Mouse (Mus musculus) ES-Bruce4 (cell line): ENCODE data around the gene Jmjd6. TPM values are rescaled to one million over a fixed set of nuclear protein-coding genes. Genes with fewer than 3 reads are reported as not detected.

ENCODE experiments used
- H3K27ac ChIP-seq: 2 replicates; pipeline ENCODE4 v1.5.1; 2012; ENCODE audit warnings: low read length, inconsistent platforms; ENCODE audit not compliant: insufficient read depth
- H3K27me3 ChIP-seq: 2 replicates; pipeline ENCODE4 v1.6.1; 2012; ENCODE audit warnings: mild to moderate bottlenecking, low read length, inconsistent platforms; ENCODE audit not compliant: control insufficient read depth, poor library complexity, insufficient read depth, severe bottlenecking
- H3K36me3 ChIP-seq: 2 replicates; pipeline ENCODE4 v1.6.1; 2012; ENCODE audit warnings: inconsistent platforms, mild to moderate bottlenecking, low read length, moderate library complexity; ENCODE audit not compliant: control insufficient read depth, poor library complexity, insufficient read depth, severe bottlenecking
- H3K4me1 ChIP-seq: one replicate; pipeline ENCODE4 v1.8.1; 2011; ENCODE audit warnings: low read length; ENCODE audit not compliant: control insufficient read depth, insufficient read depth
- H3K4me3 ChIP-seq: 2 replicates; pipeline ENCODE4 v1.5.1; 2011; ENCODE audit warnings: low read depth, mild to moderate bottlenecking, low read length
- H3K9ac ChIP-seq: 2 replicates; pipeline ENCODE4 v1.6.1; 2012; ENCODE audit warnings: low read depth, mild to moderate bottlenecking, inconsistent platforms; ENCODE audit not compliant: poor library complexity, severe bottlenecking
- H3K9me3 ChIP-seq: replicated peaks from 2 replicates; pipeline ENCODE4 v1.6.1; 2012; ENCODE audit warnings: mild to moderate bottlenecking, low read length, inconsistent platforms; ENCODE audit not compliant: control insufficient read depth, poor library complexity, insufficient read depth, severe bottlenecking
- CTCF ChIP-seq: IDR thresholded peaks from one replicate; pipeline ENCODE4 v1.8.1; 2011; ENCODE audit warnings: low read depth, low read length
- EP300 ChIP-seq: IDR thresholded peaks from 2 replicates; pipeline ENCODE4 v1.6.1; 2011; ENCODE audit warnings: low read depth, low read length; ENCODE audit not compliant: insufficient read depth
- POLR2A ChIP-seq: IDR thresholded peaks from one replicate; pipeline ENCODE4 v1.8.1; 2011; ENCODE audit warnings: low read length; ENCODE audit not compliant: insufficient read depth
- polyA plus RNA-seq: library from polyadenylated mRNA; stranded (reverse); fragments of >200 nt; gene quantifications from 2 replicates; pipeline ENCODE4 v1.2.4, GENCODE M21; 2011; ENCODE audit warnings: low read depth; ENCODE audit not compliant: missing spikeins, insufficient read depth, insufficient read length

The Jmjd6 gene
- polyA plus RNA-seq, 1 experiment, result 45.6 TPM

GRCm38 (mm10) chr11:116817567-116817966 lies 25.7 kb downstream of the Jmjd6 start:
- Histone ChIP-seq H3K4me1 (peaks cover 10% of the 10 kb centered on the region), H3K9me3 (no peaks in the 10 kb centered on the region)
- TF ChIP-seq EP300 (no peak), POLR2A (no peak), CTCF (no peak)

GRCm38 (mm10) chr11:116816769-116817168 lies 26.5 kb downstream of the Jmjd6 start:
- H3K27ac ChIP-seq, result no peak overlapping the region

More at GRCm38 (mm10) chr11:116817567-116817966, 25.7 kb downstream of the Jmjd6 start:
- no peak overlapping the region for H3K9ac ChIP-seq
- no peak overlapping the region for H3K4me3 ChIP-seq
- H3K27ac ChIP-seq, result no peak overlapping the region
- H3K36me3 ChIP-seq, result no peaks in the 10 kb centered on the region
- no peaks in the 10 kb centered on the region for H3K27me3 ChIP-seq

GRCm38 (mm10) chr11:116814884-116815415 lies 28.3 kb downstream of the Jmjd6 start:
- Histone ChIP-seq H3K27ac (peak overlapping the region; percentile 51; the same call in 1 of the 2 replicates), H3K9ac (no peak overlapping the region), H3K4me1 (peaks cover 10% of the 10 kb centered on the region), H3K36me3 (no peaks in the 10 kb centered on the region), H3K9me3 (no peaks in the 10 kb centered on the region), H3K27me3 (no peaks in the 10 kb centered on the region), H3K4me3 (0 out of 2 replicates have a peak overlapping the region, but pooled peaks have one; percentile 0)
- no peak for TF ChIP-seq EP300
- no peak for TF ChIP-seq CTCF
- TF ChIP-seq POLR2A, result no peak

More at GRCm38 (mm10) chr11:116816769-116817168, 26.5 kb downstream of the Jmjd6 start:
- no peak overlapping the region for H3K4me3 ChIP-seq
- H3K9me3 ChIP-seq, result no peaks in the 10 kb centered on the region
- H3K4me1 ChIP-seq, result peaks cover 10% of the 10 kb centered on the region
- TF ChIP-seq POLR2A, result no peak
- no peak for TF ChIP-seq EP300
- no peak for TF ChIP-seq CTCF
- no peak overlapping the region for H3K9ac ChIP-seq
- H3K36me3 ChIP-seq, result no peaks in the 10 kb centered on the region
- H3K27me3 ChIP-seq, result no peaks in the 10 kb centered on the region

GRCm38 (mm10) chr11:116814076-116814883 lies 29.0 kb downstream of the Jmjd6 start:
- Histone ChIP-seq H3K4me1 (peaks cover 10% of the 10 kb centered on the region), H3K27me3 (no peaks in the 10 kb centered on the region), H3K9me3 (no peaks in the 10 kb centered on the region), H3K27ac (peak overlapping the region; percentile 70), H3K36me3 (no peaks in the 10 kb centered on the region), H3K4me3 (0 out of 2 replicates have a peak overlapping the region, but pooled peaks have one; percentile 19), H3K9ac (0 out of 2 replicates have a peak overlapping the region, but pooled peaks have one; percentile 8)
- TF ChIP-seq EP300, result peak; percentile 52
- no peak for TF ChIP-seq CTCF
- no peak for TF ChIP-seq POLR2A

- no peaks in the 10 kb centered on the region for H3K36me3 ChIP-seq
- H3K9ac ChIP-seq, result peak overlapping the region; percentile 8
- H3K4me3 ChIP-seq, result peak overlapping the region; percentile 19; the same call in 1 of the 2 replicates
- TF ChIP-seq EP300 (no peak), POLR2A (no peak), CTCF (no peak)
- no peaks in the 10 kb centered on the region for H3K27me3 ChIP-seq
- H3K9me3 ChIP-seq, result no peaks in the 10 kb centered on the region
- peak overlapping the region; percentile 70 for H3K27ac ChIP-seq
- peaks cover 10% of the 10 kb centered on the region for H3K4me1 ChIP-seq
Measured at GRCm38 (mm10) chr11:116813610-116814009, 29.6 kb downstream of the Jmjd6 start.
